8 mouse cellular contexts compared by ENCODE assay signal in the genomic region with DNA sequence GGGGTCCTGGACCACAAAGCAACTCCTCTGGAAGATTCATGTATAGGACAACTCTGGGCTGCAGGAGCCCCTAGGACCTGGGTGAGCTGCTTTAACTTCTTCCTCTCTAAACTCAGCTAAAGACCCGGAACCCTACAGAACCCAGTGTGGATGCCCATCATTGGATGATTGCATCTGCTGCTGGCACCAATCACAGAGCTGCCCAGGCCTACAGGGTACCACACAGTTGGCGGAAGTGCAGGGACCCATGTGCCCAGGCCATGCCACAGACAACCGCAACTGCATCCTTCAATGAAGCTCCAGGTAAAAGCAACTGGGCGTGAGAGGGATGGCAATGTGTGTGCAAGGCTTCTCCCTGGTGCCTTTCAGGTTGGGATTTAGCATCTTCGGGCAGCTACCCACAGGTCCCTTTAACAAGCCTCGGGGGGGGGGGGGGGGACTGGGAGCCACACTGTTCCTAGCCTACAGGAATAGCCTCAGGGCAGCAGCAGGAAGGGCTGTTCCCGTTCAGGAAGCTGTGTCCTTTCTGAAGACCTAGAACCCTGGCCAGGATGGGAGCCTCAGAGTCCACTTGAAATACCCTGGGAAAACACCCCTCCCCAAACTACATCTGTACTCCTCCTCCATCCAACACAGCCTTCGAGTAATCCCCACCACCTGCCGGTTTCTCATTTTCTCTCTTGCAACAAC.
DNase-seq lines count a peak whose midpoint lies in the region; ATAC-seq and TF ChIP-seq lines count a peak whose summit lies in the region.

No protein-coding gene starts in this region.

- H3K4me1 ChIP-seq in heart, adult 2 months (ENCODE audit: control insufficient read depth, insufficient read depth, low read length), result peaks cover 39% of the 10 kb centered on the region
- H3K4me1 ChIP-seq in stomach, postnatal 0 days (replicated peaks; ENCODE audit: control insufficient read depth, insufficient read depth), result peaks cover 14% of the 10 kb centered on the region

- 46% methylated on average over 9 of the region's 9 CpGs for WGBS in heart, adult 2 months
- WGBS in stomach, postnatal 0 days, result 53% methylated on average over 9 of the region's 9 CpGs

- no peak for TF ChIP-seq EP300 in heart, adult 2 months (IDR thresholded peaks at IDR 0.05; ENCODE audit: insufficient read depth, low read depth, low read length)
- no peak for TF ChIP-seq EP300 in stomach, postnatal 0 days (optimal IDR thresholded peaks at IDR 0.05)

- intact Hi-C loops in heart, adult 2 months (cut with DNase I), result loop anchor here (2.0 to 5.0 kb wide), 3 partner anchors 15 to 62 kb away; no protein-coding TSS in a partner anchor
- intact Hi-C loops in heart, postnatal 25 days (cut with DNase I), result loop anchor here (5.0 kb wide), 2 partner anchors 62 to 98 kb away; a partner anchor contains a TSS

- no peak for TF ChIP-seq CTCF in heart, adult 2 months (IDR thresholded peaks at IDR 0.05)
- no peak for TF ChIP-seq CTCF in stomach, postnatal 0 days (IDR thresholded peaks at IDR 0.05; ENCODE audit: low read depth)

- peaks cover 19% of the 10 kb centered on the region for H3K36me3 ChIP-seq in heart, adult 2 months (ENCODE audit: control insufficient read depth, insufficient read depth, low read length)
- H3K36me3 ChIP-seq in stomach, postnatal 0 days (ENCODE audit: control insufficient read depth, insufficient read depth, low read length), result no peaks in the 10 kb centered on the region

- H3K27me3 ChIP-seq in heart, adult 2 months (ENCODE audit: control insufficient read depth, insufficient read depth, low read length), result no peaks in the 10 kb centered on the region
- no peaks in the 10 kb centered on the region for H3K27me3 ChIP-seq in stomach, postnatal 0 days (ENCODE audit: control insufficient read depth, insufficient read depth, low read length)

- H3K4me2 ChIP-seq in stomach, postnatal 0 days (replicated peaks; ENCODE audit: low read depth), result no peak overlapping the region

- ATAC-seq in stomach, postnatal 0 days (ENCODE audit: low FRiP score, low TSS enrichment), result peak; percentile 20; the same call in 1 of the 2 replicates

- peak in 1 of 2 experiments; percentile 50 for DNase-seq in heart, adult 2 months
- DNase-seq in heart, postnatal 25 days (ENCODE audit: low spot score), result no peak
- peak; percentile 39 for DNase-seq in thymus, postnatal 14 days
- no peak for DNase-seq in thymus, postnatal 0 days (ENCODE audit: low spot score)
- peak; percentile 88 for DNase-seq in induced T-regulatory cell, adult 2 months (ENCODE audit: low read depth)
- DNase-seq in stomach, postnatal 0 days (ENCODE audit: low spot score), result no peak
- DNase-seq in cerebellum, adult 9-11 months, result no peak
- DNase-seq in cerebellum, adult 11 months, result no peak

- no peak overlapping the region for H3K9ac ChIP-seq in heart, adult 2 months (ENCODE audit: low read depth, low read length)
- H3K9ac ChIP-seq in stomach, postnatal 0 days (ENCODE audit: low read length), result no peak overlapping the region

- no peaks in the 10 kb centered on the region for H3K9me3 ChIP-seq in stomach, postnatal 0 days (ENCODE audit: control insufficient read depth, low read length)

- H3K27ac ChIP-seq in heart, adult 2 months, result peak overlapping the region; percentile 87
- peak overlapping the region; percentile 49; the same call in 1 of the 2 replicates for H3K27ac ChIP-seq in stomach, postnatal 0 days (replicated peaks)

- no peak overlapping the region for H3K4me3 ChIP-seq in heart, adult 2 months
- H3K4me3 ChIP-seq in stomach, postnatal 0 days (ENCODE audit: low read depth, low read length), result no peak overlapping the region

- TF ChIP-seq POLR2A in heart, adult 2 months (IDR thresholded peaks at IDR 0.05; ENCODE audit: insufficient read depth, low read depth, low read length), result no peak

- peaks cover under 1% of the 10 kb centered on the region for H3K79me2 ChIP-seq in heart, adult 2 months (replicated peaks; ENCODE audit: control insufficient read depth, insufficient read depth, low read length)

Comparison
In these comparisons a context has a peak if more than half of its experiments do, and no peak if none do; other contexts are left out.
1. DNase-seq: peak in thymus, postnatal 14 days (single experiment) and induced T-regulatory cell, adult 2 months (single experiment); none in heart, postnatal 25 days (single experiment), thymus, postnatal 0 days (single experiment), stomach, postnatal 0 days (single experiment), cerebellum, adult 9-11 months (single experiment) and cerebellum, adult 11 months (single experiment).